Mouse (Mus musculus) testis, adult 2 months (tissue): Measurements from ENCODE around the gene Mast1.

ENCODE experiments used
- CTCF ChIP-seq: fragments of 200-500 bp; IDR thresholded peaks from 2 replicates; pipeline ENCODE4 v1.5.1; 2012; ENCODE audit warnings: low read depth, mild to moderate bottlenecking, inconsistent platforms, low read length, moderate library complexity; ENCODE audit not compliant: control insufficient read depth, insufficient read depth, insufficient replicate concordance
- POLR2A ChIP-seq: fragments of 200-500 bp; IDR thresholded peaks from 2 replicates; pipeline ENCODE4 v1.6.1; 2012; ENCODE audit warnings: low read depth, mild to moderate bottlenecking, inconsistent platforms, low read length, moderate library complexity; ENCODE audit not compliant: control insufficient read depth

DNA sequence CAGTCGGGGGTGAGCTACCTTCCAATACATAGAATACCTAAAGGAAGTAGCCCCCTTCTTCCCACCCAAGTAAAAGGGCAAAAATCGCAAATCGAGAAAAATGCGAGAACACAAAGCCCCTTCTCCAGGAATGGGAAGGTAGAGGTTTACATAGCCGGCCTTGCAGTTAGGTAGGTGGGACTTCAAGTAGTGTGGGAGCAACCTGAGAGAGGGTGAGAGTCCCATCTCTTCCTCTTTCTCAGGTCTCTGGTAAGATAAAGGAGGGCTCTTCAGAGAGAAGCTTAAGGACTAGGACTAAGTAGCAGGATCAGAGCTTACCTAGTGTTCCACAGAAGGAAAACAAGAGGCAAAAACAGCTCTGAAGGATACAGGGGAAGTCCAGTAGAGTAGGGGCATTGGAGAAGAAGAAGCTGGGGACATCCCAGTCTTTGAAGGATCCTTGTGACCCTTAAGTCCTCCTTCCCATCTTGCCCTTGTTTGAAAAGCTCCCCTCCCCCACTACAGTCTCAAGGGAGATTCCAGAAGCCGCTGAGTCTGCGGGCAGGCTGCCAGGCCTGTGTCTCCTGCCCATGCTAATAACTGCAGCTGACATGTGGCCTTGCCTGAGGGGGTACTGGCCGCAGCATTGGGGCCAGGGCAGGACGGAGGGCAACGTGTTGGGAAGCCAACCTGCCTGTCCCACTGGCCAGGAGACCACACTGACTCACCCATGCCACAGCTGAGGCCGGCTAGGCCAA lies 43.6 kb upstream of the Mast1 start:
- no peak for TF ChIP-seq CTCF
- TF ChIP-seq POLR2A: no peak
